Mouse (Mus musculus) forebrain, postnatal 0 days (tissue): ENCODE results near the gene Irf2. TPM values are rescaled to one million over a fixed set of nuclear protein-coding genes. Genes with fewer than 3 reads are reported as not detected.
A peak's percentile ranks its signal among the peaks of the same experiment; 100 is the strongest.

ENCODE experiments used
- ATAC-seq: fragments of 200-750 bp; cut with Nextera tagmentation; 2 replicates; pipeline ENCODE4 v1.8.0; 2017; ENCODE audit warnings: mild to moderate bottlenecking, moderate library complexity
- DNase-seq: peaks from one replicate; pipeline ENCODE4 v3.0.0-alpha.2; 2015
- H3K27ac ChIP-seq: fragments of 300-500 bp; sonication (generic); 2 replicates; pipeline ENCODE4 v1.5.1; 2014; ENCODE audit warnings: low read depth, mild to moderate bottlenecking, antibody characterized with exemption, low read length, moderate library complexity, mixed read lengths
- H3K27me3 ChIP-seq: fragments of 300-500 bp; sonication (generic); 2 replicates; pipeline ENCODE4 v1.6.1; 2014; ENCODE audit warnings: mild to moderate bottlenecking, low read length, mixed read lengths; ENCODE audit not compliant: insufficient read depth
- H3K36me3 ChIP-seq: fragments of 300-500 bp; sonication (generic); 2 replicates; pipeline ENCODE4 v1.6.1; 2014; ENCODE audit warnings: mild to moderate bottlenecking, moderate library complexity; ENCODE audit not compliant: insufficient read depth
- H3K4me1 ChIP-seq: fragments of 300-500 bp; sonication (generic); 2 replicates; pipeline ENCODE4 v1.6.1; 2014; ENCODE audit warnings: antibody characterized with exemption; ENCODE audit not compliant: insufficient read depth
- H3K4me2 ChIP-seq: fragments of 300-500 bp; sonication (generic); 2 replicates; pipeline ENCODE4 v1.6.1; 2014; ENCODE audit warnings: low read depth, mild to moderate bottlenecking, moderate library complexity
- H3K4me3 ChIP-seq: fragments of 300-500 bp; sonication (generic); 2 replicates; pipeline ENCODE4 v1.5.1; 2014; ENCODE audit warnings: low read depth, low read length, mixed read lengths
- H3K9ac ChIP-seq: fragments of 300-500 bp; sonication (generic); 2 replicates; pipeline ENCODE4 v1.6.1; 2014; ENCODE audit warnings: mild to moderate bottlenecking
- H3K9me3 ChIP-seq: fragments of 300-500 bp; sonication (generic); 2 replicates; pipeline ENCODE4 v1.6.1; 2016; ENCODE audit warnings: low read length
- CTCF ChIP-seq: sonication (generic); IDR thresholded peaks from 2 replicates; pipeline ENCODE4 v1.5.1; 2016; ENCODE audit warnings: antibody characterized with exemption, control low read depth, low read depth
- WGBS: fragments of 180-500 bp; shearing (Covaris S2); extraction: QIAGEN DNeasy Blood & Tissue Kit; methylation state at CpG from one replicate; pipeline ENCODE4 v1.1.7; 2014; 5-methylcytosine and 5-hydroxymethylcytosine counted together
- polyA plus RNA-seq: library from polyadenylated mRNA; unstranded; fragments of >200 nt; fragmentation: Nextera tagmentation; extraction: Ambion mirVana; gene quantifications from 2 replicates; pipeline ENCODE4 v1.2.1, GENCODE M21; 2015
- total RNA-seq: library from RNA; depleted of rRNA; stranded (reverse); fragments of >200 nt; gene quantifications from 2 replicates; pipeline ENCODE4 v1.2.3, GENCODE M21; 2014; rRNA removed

Irf2 gene
- total and polyA plus RNA-seq, 2 experiments from 2014 or later = 3.0 to 9.1 TPM

DNA sequence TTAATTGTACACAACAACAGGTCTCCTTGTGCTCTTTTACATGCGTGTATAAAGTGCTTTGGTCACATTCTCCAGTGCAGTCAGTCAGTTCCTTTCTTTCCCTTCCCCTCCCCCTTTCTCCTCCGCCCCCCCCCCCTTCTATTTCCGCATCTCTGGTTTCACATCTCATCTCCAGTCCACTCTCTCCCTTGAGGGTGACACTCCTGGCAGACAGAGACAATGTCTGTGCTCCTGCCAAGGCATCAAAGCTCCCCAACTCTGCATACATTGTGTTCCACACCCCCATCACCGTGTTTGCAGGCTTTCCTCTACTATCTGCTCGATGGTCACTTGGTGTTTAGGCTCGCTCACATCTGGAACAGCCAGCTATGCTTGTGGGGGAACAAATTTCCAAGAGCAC is 147.9 kb downstream of the Irf2 start:
- Histone ChIP-seq H3K27me3 (no peaks in the 10 kb centered on the region), H3K9ac (no peak overlapping the region), H3K9me3 (no peaks in the 10 kb centered on the region), H3K27ac (no peak overlapping the region), H3K4me1 (no peaks in the 10 kb centered on the region), H3K4me2 (no peak overlapping the region), H3K4me3 (no peak overlapping the region), H3K36me3 (no peaks in the 10 kb centered on the region)
- ATAC-seq (no peak), DNase-seq (no peak)
- TF ChIP-seq CTCF = no peak
- 77% methylated on average over 5 of the region's 6 CpGs for WGBS

GRCm38 (mm10) chr8:46888575-46888974 is 149.0 kb downstream of the Irf2 start:
- TF ChIP-seq CTCF = no peak
- no peaks in the 10 kb centered on the region for H3K4me1 ChIP-seq
- H3K9ac ChIP-seq = no peak overlapping the region
- no peaks in the 10 kb centered on the region for H3K27me3 ChIP-seq
- ATAC-seq (peak; percentile 60), DNase-seq (no peak)
- WGBS = 41% methylated on average over 4 of the region's 4 CpGs
- no peaks in the 10 kb centered on the region for H3K36me3 ChIP-seq
- no peak overlapping the region for H3K4me3 ChIP-seq
- H3K9me3 ChIP-seq = no peaks in the 10 kb centered on the region
- no peak overlapping the region for H3K27ac ChIP-seq
- H3K4me2 ChIP-seq = no peak overlapping the region

DNA sequence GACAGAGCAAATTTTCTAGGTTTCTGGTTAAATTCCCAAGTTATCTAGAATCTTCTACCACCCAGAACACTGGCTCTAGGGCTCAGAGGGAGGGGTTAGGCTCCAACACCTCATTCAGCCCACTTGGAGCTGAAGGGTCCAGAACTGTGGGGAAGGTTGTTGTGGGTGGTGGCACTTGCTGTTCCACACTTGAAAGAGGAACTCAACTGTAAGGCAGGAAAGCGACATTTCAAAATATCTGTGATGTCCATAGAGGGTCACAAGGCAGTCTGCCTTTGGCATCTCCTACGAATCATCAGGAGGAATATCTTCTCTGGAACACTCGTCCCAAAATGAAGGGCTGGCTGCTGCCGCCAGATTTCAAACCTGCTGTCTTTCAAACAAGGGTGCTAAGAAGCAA is 150.7 kb downstream of the Irf2 start:
- Histone ChIP-seq H3K27ac (no peak overlapping the region), H3K27me3 (no peaks in the 10 kb centered on the region), H3K9me3 (no peaks in the 10 kb centered on the region), H3K4me2 (no peak overlapping the region), H3K4me3 (no peak overlapping the region), H3K4me1 (no peaks in the 10 kb centered on the region), H3K36me3 (no peaks in the 10 kb centered on the region), H3K9ac (no peak overlapping the region)
- TF ChIP-seq CTCF = no peak
- ATAC-seq (no peak), DNase-seq (no peak)
- WGBS = 86% methylated on average over 4 of the region's 4 CpGs

DNA sequence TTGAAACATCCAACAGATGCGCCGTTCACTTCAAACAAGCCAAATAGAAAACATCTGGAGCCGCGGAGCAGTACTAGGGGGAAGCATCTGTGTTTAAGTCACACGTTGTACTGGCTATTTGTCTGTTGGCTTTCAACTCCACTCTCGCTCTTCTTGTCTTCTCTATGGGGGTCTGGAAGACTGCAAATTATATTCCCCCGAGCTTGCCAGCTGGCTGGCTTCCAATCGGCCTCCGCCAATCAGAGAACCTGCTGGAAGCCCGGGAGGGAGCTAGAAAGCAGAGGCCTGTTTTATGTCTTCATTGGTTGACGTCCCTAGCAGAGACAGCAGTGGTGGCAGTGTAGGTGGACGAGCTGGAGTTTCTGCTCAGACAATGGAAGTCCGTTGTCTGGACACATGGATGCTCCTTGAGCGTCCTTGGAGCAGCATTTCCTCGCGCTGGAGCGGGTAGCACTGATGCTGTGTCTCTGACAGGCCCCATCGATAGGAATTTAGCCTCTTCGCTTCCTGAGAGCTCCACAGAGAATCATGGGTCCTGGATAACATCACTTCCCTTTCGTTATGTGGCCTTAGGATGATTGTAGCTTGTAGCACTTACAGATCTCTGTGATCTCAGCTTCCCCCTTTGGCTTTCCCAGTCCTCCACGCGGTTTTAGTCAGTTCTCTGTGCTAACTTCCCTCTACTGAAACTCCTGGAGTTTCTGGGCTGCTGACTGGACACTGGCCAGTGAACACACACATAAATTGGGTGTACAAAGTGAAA is 153.2 kb downstream of the Irf2 start:
- Histone ChIP-seq H3K4me2 (0 out of 2 replicates have a peak overlapping the region, but pooled peaks have one; percentile 10), H3K9ac (no peak overlapping the region), H3K27ac (no peak overlapping the region), H3K4me1 (no peaks in the 10 kb centered on the region), H3K36me3 (no peaks in the 10 kb centered on the region), H3K4me3 (no peak overlapping the region), H3K27me3 (no peaks in the 10 kb centered on the region), H3K9me3 (no peaks in the 10 kb centered on the region)
- ATAC-seq = peak; percentile 80
- TF ChIP-seq CTCF = no peak
- peak; percentile 72 for DNase-seq
- 53% methylated on average over 22 of the region's 22 CpGs for WGBS

GRCm38 (mm10) chr8:46894385-46894784 is 154.9 kb downstream of the Irf2 start:
- Histone ChIP-seq H3K27ac (no peak overlapping the region), H3K9ac (no peak overlapping the region), H3K9me3 (no peaks in the 10 kb centered on the region), H3K27me3 (no peaks in the 10 kb centered on the region), H3K36me3 (no peaks in the 10 kb centered on the region), H3K4me3 (no peak overlapping the region), H3K4me1 (no peaks in the 10 kb centered on the region), H3K4me2 (no peak overlapping the region)
- 96% methylated on average over 2 of the region's 2 CpGs for WGBS
- ATAC-seq = no peak
- DNase-seq = no peak
- TF ChIP-seq CTCF = no peak

DNA sequence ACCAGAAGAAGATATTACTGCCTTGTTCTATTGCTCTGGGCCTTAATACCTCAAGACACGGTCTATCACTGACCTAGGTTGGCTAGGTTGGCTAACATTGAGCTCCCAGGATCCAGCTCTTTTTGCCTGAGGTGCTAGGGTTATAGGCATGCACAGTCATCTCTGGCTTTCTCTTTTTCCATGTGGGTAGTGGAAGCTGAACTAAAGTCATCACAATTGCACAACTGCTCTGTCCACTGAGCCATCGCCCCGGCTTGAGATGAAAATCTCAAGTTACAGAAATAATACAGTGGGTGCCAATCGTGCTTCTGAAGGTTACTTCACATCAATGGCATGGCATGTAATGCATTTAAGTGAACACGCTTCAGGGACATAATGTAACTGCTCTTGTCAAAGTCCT is 156.5 kb downstream of the Irf2 start:
- H3K4me2 ChIP-seq = no peak overlapping the region
- no peaks in the 10 kb centered on the region for H3K36me3 ChIP-seq
- no peak for ATAC-seq
- no peak for TF ChIP-seq CTCF
- no peak for DNase-seq
- H3K4me3 ChIP-seq = no peak overlapping the region
- H3K4me1 ChIP-seq = no peaks in the 10 kb centered on the region
- 95% methylated on average over 5 of the region's 5 CpGs for WGBS
- H3K9ac ChIP-seq = no peak overlapping the region
- H3K27ac ChIP-seq = no peak overlapping the region
- no peaks in the 10 kb centered on the region for H3K9me3 ChIP-seq
- H3K27me3 ChIP-seq = no peaks in the 10 kb centered on the region

DNA sequence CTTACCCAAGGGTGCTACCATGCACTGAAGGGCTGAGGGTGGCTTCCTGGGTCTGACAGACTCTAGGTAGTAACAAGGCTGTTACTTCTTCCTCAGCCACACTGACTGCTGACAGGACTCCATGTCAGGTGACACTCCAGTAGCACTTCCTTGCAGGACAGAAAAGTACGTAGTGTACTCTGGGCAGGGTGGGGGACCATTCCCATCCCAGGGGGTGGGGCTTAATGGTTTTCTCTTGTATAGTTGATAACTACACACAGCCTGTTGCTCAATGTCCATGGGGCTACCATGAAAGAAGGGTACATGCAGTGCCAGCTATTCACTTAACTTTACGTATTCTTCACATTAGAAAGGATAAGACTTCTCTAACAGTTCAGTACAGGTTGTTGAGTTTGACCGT is 157.2 kb downstream of the Irf2 start:
- WGBS = 96% methylated on average over 3 of the region's 3 CpGs
- TF ChIP-seq CTCF = no peak
- DNase-seq = no peak

More for the DNA sequence above, 157.2 kb downstream of the Irf2 start:
- H3K36me3 ChIP-seq = no peaks in the 10 kb centered on the region
- H3K9me3 ChIP-seq = no peaks in the 10 kb centered on the region
- no peak for ATAC-seq
- no peak overlapping the region for H3K27ac ChIP-seq
- no peaks in the 10 kb centered on the region for H3K4me1 ChIP-seq
- H3K4me2 ChIP-seq = no peak overlapping the region
- H3K4me3 ChIP-seq = no peak overlapping the region
- H3K27me3 ChIP-seq = no peaks in the 10 kb centered on the region
- no peak overlapping the region for H3K9ac ChIP-seq

Other genes starting within 250 kb of the Irf2 start
- gene Cenpu, start 187.7 kb upstream of the Irf2 start, total RNA-seq = 10.1 and 11.5 TPM in 2 replicates
- gene Cenpu, start 187.7 kb upstream of the Irf2 start, polyA plus RNA-seq = 7.3 and 8.3 TPM in 2 replicates
- 5.4 and 6.1 TPM in 2 replicates for gene Primpol, start 122.5 kb upstream of the Irf2 start, total RNA-seq
- 2.7 and 3.8 TPM in 2 replicates for gene Primpol, start 122.5 kb upstream of the Irf2 start, polyA plus RNA-seq
- gene Casp3, start 122.4 kb upstream of the Irf2 start, total RNA-seq = 232 and 251 TPM in 2 replicates
- gene Casp3, start 122.4 kb upstream of the Irf2 start, polyA plus RNA-seq = 271 and 275 TPM in 2 replicates
- 0.43 and 1.3 TPM in 2 replicates for gene Enpp6, start 247.2 kb downstream of the Irf2 start, total RNA-seq
- gene Enpp6, start 247.2 kb downstream of the Irf2 start, polyA plus RNA-seq = 0.38 and 0.43 TPM in 2 replicates